Mouse (Mus musculus) mammary gland, adult 2 months (tissue): ENCODE measurements around the gene Ccdc90b. TPM values are rescaled to one million over a fixed set of nuclear protein-coding genes. Genes with fewer than 3 reads are reported as not detected.

Source experiments
- polyA plus RNA-seq: library from polyadenylated mRNA; depleted of rRNA; stranded (reverse); fragments of >200 nt; gene quantifications from 2 replicates; pipeline ENCODE4 v1.2.3, GENCODE M21; 2012; ENCODE audit warnings: low replicate concordance; rRNA removed

Ccdc90b gene
- polyA plus RNA-seq: 3.3 and 5.5 TPM in 2 replicates

DNA sequence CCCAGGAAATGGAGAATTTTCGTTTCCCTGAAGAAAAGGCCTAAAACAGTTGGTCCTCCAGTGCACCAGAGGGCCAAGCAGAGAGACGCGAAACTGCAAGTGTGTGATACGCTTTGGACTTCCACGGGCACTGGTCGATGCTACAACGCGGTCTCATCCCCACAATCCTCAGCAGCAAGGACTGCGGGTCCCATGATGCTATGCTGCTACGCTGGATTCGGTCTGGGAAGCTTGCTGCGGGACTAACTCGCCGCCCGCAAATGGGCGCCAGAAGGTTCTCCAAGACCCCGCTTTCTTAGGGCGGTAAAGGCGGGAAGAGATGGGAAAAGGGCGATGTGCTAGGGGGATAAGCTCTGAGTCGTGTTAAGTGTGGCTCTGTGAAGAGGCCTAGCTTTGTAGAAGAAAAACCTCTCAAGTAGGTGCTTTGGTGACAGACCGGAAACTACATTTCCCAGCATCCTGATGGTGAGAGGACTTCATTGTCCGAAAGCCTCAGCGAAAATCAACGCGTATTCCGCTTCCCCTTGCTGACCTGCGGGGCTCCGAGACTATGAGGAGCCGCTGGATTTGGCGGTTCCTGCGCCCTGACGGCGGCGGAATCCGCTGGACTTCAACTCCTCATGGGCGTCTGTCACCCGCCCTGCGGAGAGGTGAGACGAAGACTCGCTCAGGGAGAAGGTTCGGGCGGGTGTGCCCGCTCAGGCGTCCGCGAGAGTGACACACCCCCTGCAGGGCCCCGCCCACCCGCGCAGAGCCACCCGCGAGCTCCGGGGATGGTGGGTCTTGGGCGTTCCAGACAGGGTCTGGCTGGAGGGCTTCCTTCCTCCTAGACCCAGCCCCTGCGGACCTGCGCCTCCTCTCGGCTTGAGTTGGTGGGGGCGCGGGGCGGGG lies at the start of gene Ccdc90b:
Gene Ccdc90b, plus strand, starts transcription at position 164 of the 891 bp plus-strand sequence.

Other genes starting within 250 kb of the Ccdc90b start
- 0.79 and 1.5 TPM in 2 replicates for gene Ankrd42, start 76.0 kb downstream of the Ccdc90b start, polyA plus RNA-seq
- gene Pcf11, start 108.8 kb downstream of the Ccdc90b start, polyA plus RNA-seq: 17.6 and 19.3 TPM in 2 replicates
- 2.1 and 4.6 TPM in 2 replicates for gene Rab30, start 180.5 kb downstream of the Ccdc90b start, polyA plus RNA-seq